Comparison of ENCODE assay signal across 23 mouse cellular contexts in the genomic region with DNA sequence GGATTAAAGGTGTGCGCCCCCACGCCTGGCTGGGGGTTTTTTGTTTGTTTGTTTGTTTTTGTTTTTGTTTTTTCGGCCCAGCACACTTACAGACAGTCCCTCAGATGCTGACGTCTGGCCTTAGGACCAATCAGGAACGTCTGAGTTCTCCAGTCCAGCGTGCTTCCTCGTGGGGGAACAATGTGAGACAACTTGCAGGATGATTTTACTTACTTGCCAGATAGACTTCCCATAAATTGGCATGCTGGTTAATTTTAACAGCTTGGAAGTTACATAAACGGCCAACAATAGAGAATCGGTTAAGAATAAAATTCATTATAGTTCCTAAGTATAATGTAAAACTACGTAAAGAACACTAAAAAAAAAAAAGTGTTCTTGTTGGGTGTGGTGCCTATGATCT. TPM values are rescaled to one million over a fixed set of nuclear protein-coding genes. Genes with fewer than 3 reads are reported as not detected.
DNase-seq lines count a peak whose midpoint lies in the region; ATAC-seq and TF ChIP-seq lines count a peak whose summit lies in the region.
"Had no signal": no experiment of that assay in that cellular context is flagged by ENCODE, and none has a peak within 500 bp of the region (broad histone marks: within the 10 kb centered on the region; RNA-seq: fewer than 3 reads in every experiment).

No protein-coding gene starts in this region.

- 88% methylated on average over 10 of the region's 10 CpGs for WGBS in midbrain, embryonic 14.5 days

- TF ChIP-seq CTCF in layer of hippocampus, adult 2 months (conservative IDR thresholded peaks at IDR 0.05): no peak
- TF ChIP-seq CTCF in left cerebral cortex, adult 2 months (IDR thresholded peaks at IDR 0.05): no peak
- no peak for TF ChIP-seq CTCF in CH12.LX (conservative IDR thresholded peaks at IDR 0.05 in 1 of 2, IDR thresholded peaks at IDR 0.05 in 1 of 2; ENCODE audit: low read depth in 2 of 2, low read length in 2 of 2)
- no peak for TF ChIP-seq CTCF in cortical plate, adult 2 months (IDR thresholded peaks at IDR 0.05; ENCODE audit: extremely low read depth, insufficient read depth, low read length)

- peak in 1 of 2 experiments; percentile 60 for DNase-seq in layer of hippocampus, adult 2 months (ENCODE audit: low spot score in 2 of 2)
- no peak for DNase-seq in layer of hippocampus, postnatal 36 days
- no peak for DNase-seq in left cerebral cortex, adult 2 months (ENCODE audit: extremely low spot score in 1 of 2, low spot score in 2 of 2)
- DNase-seq in left cerebral cortex, postnatal 36 days (ENCODE audit: low spot score in 2 of 2): no peak
- DNase-seq in CH12.LX (ENCODE audit: extremely low read depth): no peak
- DNase-seq in midbrain, embryonic 14.5 days: no peak
- no peak for DNase-seq in cerebellum, adult 11 months
- DNase-seq: adrenal gland, adult 2 months; adrenal gland, postnatal 25 days; cerebellum, adult 2 months; cerebellum, adult 9-11 months; cerebellum, postnatal 25 days; embryo, embryonic 11 days; gastrocnemius, adult 2 months; gastrocnemius, postnatal 14 days had no signal

- no peak overlapping the region for H3K9ac ChIP-seq in CH12.LX (ENCODE audit: insufficient read depth, low read depth)
- H3K9ac ChIP-seq in midbrain, embryonic 14.5 days (replicated peaks; ENCODE audit: low read length): no peak overlapping the region
- H3K9ac ChIP-seq: embryonic facial prominence, embryonic 13.5 days; forebrain, embryonic 12.5 days; forebrain, embryonic 15.5 days; hindbrain, embryonic 12.5 days; hindbrain, embryonic 15.5 days had no signal

- H3K27me3 ChIP-seq in CH12.LX (replicated peaks): no peaks in the 10 kb centered on the region
- no peaks in the 10 kb centered on the region for H3K27me3 ChIP-seq in midbrain, embryonic 14.5 days (ENCODE audit: control insufficient read depth, insufficient read depth, low read length)
- H3K27me3 ChIP-seq: embryonic facial prominence, embryonic 13.5 days; forebrain, embryonic 12.5 days; forebrain, embryonic 15.5 days; hindbrain, embryonic 12.5 days; hindbrain, embryonic 15.5 days had no signal

- TF ChIP-seq RAD21 in CH12.LX (IDR thresholded peaks at IDR 0.05; ENCODE audit: low read depth, low read length): no peak

- ATAC-seq in midbrain, embryonic 14.5 days (ENCODE audit: low FRiP score, low TSS enrichment): no peak
- ATAC-seq: forebrain, embryonic 15.5 days had no signal

- TF ChIP-seq EP300 in CH12.LX (IDR thresholded peaks at IDR 0.05; ENCODE audit: low read length): no peak

- no peaks in the 10 kb centered on the region for H3K79me2 ChIP-seq in CH12.LX (replicated peaks; ENCODE audit: control insufficient read depth, extremely low read depth, insufficient read depth, poor library complexity, severe bottlenecking)

- H3K36me3 ChIP-seq in CH12.LX (replicated peaks in 1 of 2; ENCODE audit: control insufficient read depth in 1 of 2, insufficient read depth in 1 of 2, low read length in 1 of 2): no peaks in the 10 kb centered on the region
- no peaks in the 10 kb centered on the region for H3K36me3 ChIP-seq in midbrain, embryonic 14.5 days (ENCODE audit: control insufficient read depth, insufficient read depth, low read length)
- H3K36me3 ChIP-seq: embryonic facial prominence, embryonic 10.5 days; embryonic facial prominence, embryonic 13.5 days; forebrain, embryonic 12.5 days; forebrain, embryonic 15.5 days; hindbrain, embryonic 12.5 days; hindbrain, embryonic 15.5 days had no signal

- peaks cover 6 to 38% of the 10 kb centered on the region in 2 experiments for H3K4me1 ChIP-seq in CH12.LX (ENCODE audit: control insufficient read depth in 1 of 2, insufficient read depth in 2 of 2)
- peaks cover 2% of the 10 kb centered on the region for H3K4me1 ChIP-seq in cortical plate, adult 2 months (ENCODE audit: control insufficient read depth, insufficient read depth, low read length)
- no peaks in the 10 kb centered on the region for H3K4me1 ChIP-seq in midbrain, embryonic 14.5 days (ENCODE audit: control insufficient read depth, insufficient read depth, low read length)
- H3K4me1 ChIP-seq: embryonic facial prominence, embryonic 13.5 days; forebrain, embryonic 12.5 days; forebrain, embryonic 15.5 days; hindbrain, embryonic 15.5 days had no signal

- H3K9me3 ChIP-seq in CH12.LX (replicated peaks; ENCODE audit: low read length): no peaks in the 10 kb centered on the region
- H3K9me3 ChIP-seq in midbrain, embryonic 14.5 days (ENCODE audit: control insufficient read depth, low read length): no peaks in the 10 kb centered on the region
- H3K9me3 ChIP-seq: embryonic facial prominence, embryonic 10.5 days; embryonic facial prominence, embryonic 13.5 days; forebrain, embryonic 12.5 days; forebrain, embryonic 15.5 days; hindbrain, embryonic 12.5 days; hindbrain, embryonic 15.5 days had no signal

- H3K27ac ChIP-seq in layer of hippocampus, adult 2 months: peak overlapping the region; percentile 51; the same call in 1 of the 2 replicates
- peak overlapping the region; percentile 80 for H3K27ac ChIP-seq in left cerebral cortex, adult 2 months
- H3K27ac ChIP-seq in CH12.LX (ENCODE audit: insufficient read depth, low read depth): no peak overlapping the region
- H3K27ac ChIP-seq in cortical plate, adult 2 months (ENCODE audit: insufficient read depth, low read length): peak overlapping the region; percentile 66; the same call in 1 of the 2 replicates
- H3K27ac ChIP-seq in midbrain, embryonic 14.5 days (replicated peaks; ENCODE audit: low read depth, low read length): no peak overlapping the region
- H3K27ac ChIP-seq: embryonic facial prominence, embryonic 13.5 days; forebrain, embryonic 12.5 days; forebrain, embryonic 15.5 days; gastrocnemius, adult 2 months; hindbrain, embryonic 12.5 days; hindbrain, embryonic 15.5 days had no signal

- TF ChIP-seq POLR2A in CH12.LX (IDR thresholded peaks at IDR 0.05; ENCODE audit: low read depth, low read length): no peak
- TF ChIP-seq POLR2A in cortical plate, adult 2 months (IDR thresholded peaks at IDR 0.05; ENCODE audit: extremely low read depth, insufficient read depth, low read length): no peak

- peak overlapping the region; percentile 53; the same call in 1 of the 2 replicates for H3K4me2 ChIP-seq in CH12.LX (ENCODE audit: insufficient read depth, low read depth, poor library complexity, severe bottlenecking)
- no peak overlapping the region for H3K4me2 ChIP-seq in midbrain, embryonic 14.5 days (ENCODE audit: low read length)
- H3K4me2 ChIP-seq: embryonic facial prominence, embryonic 13.5 days; forebrain, embryonic 12.5 days; forebrain, embryonic 15.5 days; heart, embryonic 11.5 days; hindbrain, embryonic 12.5 days; hindbrain, embryonic 15.5 days had no signal

- in situ Hi-C loops in CH12.LX (cut with MboI; ENCODE audit: low pct_ligation_motif_present, low pct_unique_long_range_greater_than_20kb, low sequenced_read_pairs): no loop called here

- intact Hi-C loops in left cerebral cortex, adult 2 months (cut with DNase I): loop anchor here (5.0 kb wide), 1 partner anchor 64 kb away; no protein-coding TSS in a partner anchor
- intact Hi-C loops in left cerebral cortex, postnatal 36 days (cut with DNase I): no loop called here

- dilution Hi-C loops in CH12.LX (cut with MboI; ENCODE audit: extremely low pct_ligation_motif_present, extremely low pct_unique_long_range_greater_than_20kb, low sequenced_read_pairs): no loop called here

- H3K4me3 ChIP-seq in layer of hippocampus, adult 2 months: no peak overlapping the region
- H3K4me3 ChIP-seq in left cerebral cortex, adult 2 months: no peak overlapping the region
- no peak overlapping the region for H3K4me3 ChIP-seq in CH12.LX (replicated peaks in 1 of 3; ENCODE audit: low read depth in 2 of 3, low read length in 2 of 3, poor library complexity in 1 of 3)
- H3K4me3 ChIP-seq in cortical plate, adult 2 months (ENCODE audit: insufficient read depth, low read length): no peak overlapping the region
- no peak overlapping the region for H3K4me3 ChIP-seq in midbrain, embryonic 14.5 days (replicated peaks; ENCODE audit: low read depth, low read length)
- H3K4me3 ChIP-seq: embryonic facial prominence, embryonic 10.5 days; embryonic facial prominence, embryonic 13.5 days; forebrain, embryonic 12.5 days; forebrain, embryonic 15.5 days; gastrocnemius, adult 2 months; hindbrain, embryonic 12.5 days; hindbrain, embryonic 15.5 days had no signal

TF ChIP-seq in CH12.LX, 34 proteins besides CTCF, POLR2A, EP300 and RAD21 (continues in another document):
- TF ChIP-seq MAZ (IDR thresholded peaks at IDR 0.05; ENCODE audit: low read depth, low read length) (no peak), TCF12 (IDR thresholded peaks at IDR 0.05; ENCODE audit: low read depth, low read length) (no peak), KAT2A (IDR thresholded peaks at IDR 0.05; ENCODE audit: insufficient replicate concordance, low read length) (no peak), NRF1 (IDR thresholded peaks at IDR 0.05; ENCODE audit: low read depth, low read length) (no peak)

RNA-seq across cellular contexts. Expression of gene Bak1, which starts 17.6 kb away (rescaled TPM):
- 10 to 100 TPM; 12.7 to 14.3 TPM for total RNA-seq in layer of hippocampus, adult 2 months (2021)
- 10 to 100 TPM; 13.0 to 13.7 TPM for total RNA-seq in layer of hippocampus, postnatal 36 days (2021)
- total RNA-seq in left cerebral cortex, adult 2 months (2021): 10 to 100 TPM; 13.0 to 14.0 TPM
- total RNA-seq in left cerebral cortex, postnatal 36 days (2021): 10 to 100 TPM; 13.9 to 16.5 TPM
- total RNA-seq in CH12.LX (2012; rRNA removed) (57.3 and 69.8 TPM in 2 replicates), CH12.LX (2014; rRNA removed) (61.8 and 62.9 TPM in 2 replicates)
- 123 and 140 TPM in 2 replicates for polyA plus RNA-seq in CH12.LX (2012; ENCODE audit: insufficient read length, low read depth)
- 17.3 and 19.3 TPM in 2 replicates for polyA plus RNA-seq in cortical plate, adult 2 months (2012; rRNA removed)
- polyA plus RNA-seq in midbrain, embryonic 14.5 days (2014; fragmentation: Nextera tagmentation; extraction: Ambion mirVana): 5.5 and 5.8 TPM in 2 replicates

RNA-seq across cellular contexts. Expression of gene Zbtb9, which starts 38.2 kb away (rescaled TPM):
- 10 to 100 TPM; 14.8 to 15.7 TPM for total RNA-seq in layer of hippocampus, adult 2 months (2021)
- total RNA-seq in layer of hippocampus, postnatal 36 days (2021): 10 to 100 TPM; 15.0 to 15.6 TPM
- total RNA-seq in left cerebral cortex, adult 2 months (2021): 10 to 100 TPM; 16.3 to 18.3 TPM
- 10 to 100 TPM; 14.9 to 16.7 TPM for total RNA-seq in left cerebral cortex, postnatal 36 days (2021)
- total RNA-seq in CH12.LX (2012; rRNA removed): 8.1 and 9.0 TPM in 2 replicates
- 11.0 and 14.3 TPM in 2 replicates for total RNA-seq in CH12.LX (2014; rRNA removed)
- polyA plus RNA-seq in CH12.LX (2012; ENCODE audit: insufficient read length, low read depth): 1.1 and 2.0 TPM in 2 replicates
- polyA plus RNA-seq in cortical plate, adult 2 months (2012; rRNA removed): 13.9 and 14.5 TPM in 2 replicates
- 8.7 and 11.3 TPM in 2 replicates for polyA plus RNA-seq in midbrain, embryonic 14.5 days (2014; fragmentation: Nextera tagmentation; extraction: Ambion mirVana)

RNA-seq across cellular contexts. Expression of gene Itpr3, which starts 45.9 kb away (rescaled TPM):
- total RNA-seq in layer of hippocampus, adult 2 months (2021): 1 to 10 TPM; 2.6 to 3.6 TPM
- 1 to 10 TPM; 1.6 to 1.7 TPM for total RNA-seq in layer of hippocampus, postnatal 36 days (2021)
- 1 to 10 TPM; 2.2 to 3.3 TPM for total RNA-seq in left cerebral cortex, adult 2 months (2021)
- 1 to 10 TPM; 2.0 to 3.4 TPM for total RNA-seq in left cerebral cortex, postnatal 36 days (2021)
- total RNA-seq in CH12.LX (2012; rRNA removed) (8.3 and 11.3 TPM in 2 replicates), CH12.LX (2014; rRNA removed) (2.5 TPM in 2 replicates)
- 8.5 and 9.5 TPM in 2 replicates for polyA plus RNA-seq in CH12.LX (2012; ENCODE audit: insufficient read length, low read depth)
- 2.4 and 2.6 TPM in 2 replicates for polyA plus RNA-seq in cortical plate, adult 2 months (2012; rRNA removed)
- polyA plus RNA-seq in midbrain, embryonic 14.5 days (2014; fragmentation: Nextera tagmentation; extraction: Ambion mirVana): 0.51 and 0.82 TPM in 2 replicates

Comparison
In these comparisons a context has a peak if more than half of its experiments do, and no peak if none do; other contexts are left out.
1. H3K27ac ChIP-seq: peak in layer of hippocampus, adult 2 months (single experiment), left cerebral cortex, adult 2 months (single experiment) and cortical plate, adult 2 months (single experiment); none in CH12.LX (single experiment) and midbrain, embryonic 14.5 days (single experiment).